Comparison of ENCODE assay signal across 17 mouse cellular contexts in the genomic region with DNA sequence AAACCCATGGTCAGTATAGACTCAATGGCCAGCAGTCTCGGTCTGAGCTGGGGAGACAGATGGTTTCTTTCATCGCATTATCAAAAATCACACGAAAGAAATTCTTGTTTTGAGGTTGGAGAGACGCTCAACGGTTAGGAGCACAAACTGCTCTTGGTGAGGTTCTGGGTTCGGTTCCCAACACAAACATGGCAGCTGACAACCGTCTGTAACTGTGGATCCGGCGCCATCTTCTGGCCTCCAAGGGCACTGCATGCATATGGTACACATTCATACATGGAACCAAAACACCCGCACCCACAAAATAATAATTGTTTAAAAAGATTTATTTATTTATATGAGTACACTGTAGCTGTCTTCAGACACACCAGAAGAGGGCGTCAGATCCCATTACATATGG. TPM values are rescaled to one million over a fixed set of nuclear protein-coding genes. Genes with fewer than 3 reads are reported as not detected.
A peak's percentile ranks its signal among the peaks of the same experiment; 100 is the strongest.
DNase-seq lines count a peak whose midpoint lies in the region; ATAC-seq and TF ChIP-seq lines count a peak whose summit lies in the region.
"Had no signal": no experiment of that assay in that cellular context is flagged by ENCODE, and none has a peak within 500 bp of the region (broad histone marks: within the 10 kb centered on the region; RNA-seq: fewer than 3 reads in every experiment).

No protein-coding gene starts in this region.

- peak; percentile 43 for TF ChIP-seq RAD21 in CH12.LX (IDR thresholded peaks at IDR 0.05; ENCODE audit: low read depth, low read length)

- H3K36me3 ChIP-seq in heart, adult 2 months (ENCODE audit: control insufficient read depth, insufficient read depth, low read length): no peaks in the 10 kb centered on the region
- H3K36me3 ChIP-seq in lung, postnatal 0 days (ENCODE audit: insufficient read depth, low read length): no peaks in the 10 kb centered on the region
- H3K36me3 ChIP-seq in CH12.LX (replicated peaks in 1 of 2; ENCODE audit: control insufficient read depth in 1 of 2, insufficient read depth in 1 of 2, low read length in 1 of 2): no peaks in the 10 kb centered on the region
- H3K36me3 ChIP-seq: embryonic facial prominence, embryonic 15.5 days; forebrain, embryonic 15.5 days; limb, embryonic 10.5 days; midbrain, embryonic 15.5 days had no signal

- no peaks in the 10 kb centered on the region; the same call in 1 of the 2 replicates for H3K27me3 ChIP-seq in heart, adult 2 months (ENCODE audit: control insufficient read depth, insufficient read depth, low read length)
- H3K27me3 ChIP-seq in lung, postnatal 0 days (replicated peaks; ENCODE audit: insufficient read depth, low read length): no peaks in the 10 kb centered on the region
- no peaks in the 10 kb centered on the region for H3K27me3 ChIP-seq in CH12.LX (replicated peaks)
- H3K27me3 ChIP-seq: embryonic facial prominence, embryonic 15.5 days; forebrain, embryonic 15.5 days; intestine, embryonic 15.5 days; midbrain, embryonic 15.5 days had no signal

- no peak overlapping the region for H3K27ac ChIP-seq in heart, adult 2 months
- H3K27ac ChIP-seq in lung, postnatal 0 days (ENCODE audit: low read length): no peak overlapping the region
- H3K27ac ChIP-seq in CH12.LX (ENCODE audit: insufficient read depth, low read depth): no peak overlapping the region
- H3K27ac ChIP-seq: embryonic facial prominence, embryonic 15.5 days; forebrain, embryonic 15.5 days; intestine, embryonic 15.5 days; limb, embryonic 10.5 days; macrophage; midbrain, embryonic 15.5 days had no signal

- no peak for TF ChIP-seq POLR2A in heart, adult 2 months (IDR thresholded peaks at IDR 0.05; ENCODE audit: insufficient read depth, low read depth, low read length)
- no peak for TF ChIP-seq POLR2A in CH12.LX (IDR thresholded peaks at IDR 0.05; ENCODE audit: low read depth, low read length)
- TF ChIP-seq POLR2A in brain, embryonic 14.5 days (IDR thresholded peaks at IDR 0.05; ENCODE audit: borderline replicate concordance, extremely low read depth, insufficient read depth, insufficient read length, poor library complexity, severe bottlenecking): no peak

- TF ChIP-seq CTCF in heart, adult 2 months (IDR thresholded peaks at IDR 0.05): peak; percentile 47
- TF ChIP-seq CTCF in lung, postnatal 0 days (IDR thresholded peaks at IDR 0.05): peak; percentile 28
- peak in 1 of 2 experiments; percentile 52; a peak in 2 of 4 replicates for TF ChIP-seq CTCF in CH12.LX (conservative IDR thresholded peaks at IDR 0.05 in 1 of 2, IDR thresholded peaks at IDR 0.05 in 1 of 2; ENCODE audit: low read depth in 2 of 2, low read length in 2 of 2)
- TF ChIP-seq CTCF in brain, embryonic 14.5 days (IDR thresholded peaks at IDR 0.05; ENCODE audit: borderline replicate concordance, extremely low read depth, insufficient read depth, insufficient read length): 0 out of 2 replicates have a peak, but pooled peaks have one; percentile 10

- H3K4me3 ChIP-seq in heart, adult 2 months: no peak overlapping the region
- no peak overlapping the region for H3K4me3 ChIP-seq in lung, postnatal 0 days (ENCODE audit: low read depth, low read length)
- H3K4me3 ChIP-seq in CH12.LX (replicated peaks in 1 of 3; ENCODE audit: low read depth in 2 of 3, low read length in 2 of 3, poor library complexity in 1 of 3): no peak overlapping the region
- H3K4me3 ChIP-seq: embryonic facial prominence, embryonic 15.5 days; forebrain, embryonic 15.5 days; intestine, embryonic 15.5 days; limb, embryonic 10.5 days; midbrain, embryonic 15.5 days had no signal

- dilution Hi-C loops in CH12.LX (cut with MboI; ENCODE audit: extremely low pct_ligation_motif_present, extremely low pct_unique_long_range_greater_than_20kb, low sequenced_read_pairs): no loop called here

- no peak for ATAC-seq in lung, postnatal 0 days
- ATAC-seq: forebrain, embryonic 15.5 days; intestine, embryonic 15.5 days; midbrain, embryonic 15.5 days had no signal

- DNase-seq in heart, adult 2 months: no peak
- no peak for DNase-seq in heart, adult 9 months (ENCODE audit: low spot score in 2 of 2)
- DNase-seq in lung, postnatal 0 days (ENCODE audit: low spot score): no peak
- DNase-seq in lung, postnatal 14 days: no peak
- DNase-seq in CH12.LX (ENCODE audit: extremely low read depth): no peak
- DNase-seq in brain, embryonic 14.5 days (ENCODE audit: low read depth): no peak
- no peak for DNase-seq in frontal cortex, postnatal 25 days (ENCODE audit: low spot score in 2 of 2)
- no peak for DNase-seq in adrenal gland, postnatal 4 days (ENCODE audit: low spot score in 2 of 2)
- DNase-seq: heart, postnatal 10 days; layer of hippocampus, adult 9-11 months; thymus, adult 18-20 months had no signal

- H3K79me2 ChIP-seq in heart, adult 2 months (replicated peaks; ENCODE audit: control insufficient read depth, insufficient read depth, low read length): no peaks in the 10 kb centered on the region
- no peaks in the 10 kb centered on the region for H3K79me2 ChIP-seq in CH12.LX (replicated peaks; ENCODE audit: control insufficient read depth, extremely low read depth, insufficient read depth, poor library complexity, severe bottlenecking)

- H3K4me1 ChIP-seq in heart, adult 2 months (ENCODE audit: control insufficient read depth, insufficient read depth, low read length): no peaks in the 10 kb centered on the region
- no peaks in the 10 kb centered on the region for H3K4me1 ChIP-seq in lung, postnatal 0 days (ENCODE audit: insufficient read depth, low read depth, low read length)
- H3K4me1 ChIP-seq in CH12.LX (ENCODE audit: control insufficient read depth in 1 of 2, insufficient read depth in 2 of 2): peaks cover 0 to 21% of the 10 kb centered on the region in 2 experiments; a peak in 2 of 4 replicates
- H3K4me1 ChIP-seq: embryonic facial prominence, embryonic 15.5 days; forebrain, embryonic 15.5 days; midbrain, embryonic 15.5 days had no signal

- H3K4me2 ChIP-seq in lung, postnatal 0 days (replicated peaks; ENCODE audit: low read depth, low read length): no peak overlapping the region
- H3K4me2 ChIP-seq in CH12.LX (ENCODE audit: insufficient read depth, low read depth, poor library complexity, severe bottlenecking): no peak overlapping the region
- H3K4me2 ChIP-seq: embryonic facial prominence, embryonic 15.5 days; forebrain, embryonic 15.5 days; intestine, embryonic 15.5 days; midbrain, embryonic 15.5 days had no signal

- TF ChIP-seq EP300 in heart, adult 2 months (IDR thresholded peaks at IDR 0.05; ENCODE audit: insufficient read depth, low read depth, low read length): no peak
- TF ChIP-seq EP300 in lung, postnatal 0 days (IDR thresholded peaks at IDR 0.05): no peak
- no peak for TF ChIP-seq EP300 in CH12.LX (IDR thresholded peaks at IDR 0.05; ENCODE audit: low read length)

- intact Hi-C loops in heart, adult 2 months (cut with DNase I): no loop called here

- WGBS in heart, adult 2 months: 78% methylated on average over 11 of the region's 11 CpGs
- WGBS in lung, postnatal 0 days: 75% methylated on average over 11 of the region's 11 CpGs

- in situ Hi-C loops in CH12.LX (cut with MboI; ENCODE audit: low pct_ligation_motif_present, low pct_unique_long_range_greater_than_20kb, low sequenced_read_pairs): no loop called here

- H3K9me3 ChIP-seq in lung, postnatal 0 days (ENCODE audit: low read length): no peaks in the 10 kb centered on the region
- peaks cover 5% of the 10 kb centered on the region for H3K9me3 ChIP-seq in CH12.LX (replicated peaks; ENCODE audit: low read length)
- H3K9me3 ChIP-seq: embryonic facial prominence, embryonic 15.5 days; forebrain, embryonic 15.5 days; intestine, embryonic 15.5 days; limb, embryonic 10.5 days; midbrain, embryonic 15.5 days had no signal

- H3K9ac ChIP-seq in heart, adult 2 months (ENCODE audit: low read depth, low read length): no peak overlapping the region
- no peak overlapping the region for H3K9ac ChIP-seq in lung, postnatal 0 days (replicated peaks; ENCODE audit: low read depth)
- no peak overlapping the region for H3K9ac ChIP-seq in CH12.LX (ENCODE audit: insufficient read depth, low read depth)
- H3K9ac ChIP-seq: embryonic facial prominence, embryonic 15.5 days; forebrain, embryonic 15.5 days; intestine, embryonic 15.5 days; midbrain, embryonic 15.5 days had no signal

TF ChIP-seq in CH12.LX, 34 proteins besides CTCF, POLR2A, EP300 and RAD21 (continues in another document):
- no peak for TF ChIP-seq ELF1 (IDR thresholded peaks at IDR 0.05; ENCODE audit: low read depth, low read length)

RNA-seq across cellular contexts. Expression of a gene that starts 10.6 kb away (rescaled TPM):
- under 1 TPM; 0.65 to 0.89 TPM for total RNA-seq in heart, adult 2 months (2021)
- polyA plus RNA-seq in heart, adult 2 months (2012; rRNA removed): 0.70 and 0.78 TPM in 2 replicates
- 1.2 TPM in 2 replicates for polyA plus RNA-seq in lung, postnatal 0 days (2015; fragmentation: Nextera tagmentation; extraction: Ambion mirVana)
- total RNA-seq in CH12.LX (2012; rRNA removed): 4.4 and 5.0 TPM in 2 replicates
- total RNA-seq in CH12.LX (2014; rRNA removed): 0.58 and 0.62 TPM in 2 replicates
- polyA plus RNA-seq in CH12.LX (2012; ENCODE audit: insufficient read length, low read depth): 2.0 TPM in 2 replicates
- polyA plus RNA-seq in brain, embryonic 14.5 days (2012; rRNA removed): 0.09 and 0.22 TPM in 2 replicates
- total RNA-seq in adrenal gland, postnatal 4 days (2021): 10 to 100 TPM; 15.1 to 17.7 TPM

RNA-seq across cellular contexts. Expression of a gene that starts 30.9 kb away (rescaled TPM):
- total RNA-seq in heart, adult 2 months (2021): 1 to 10 TPM in 1 of 2 experiments, under 1 TPM in 1; 0.78 to 1.0 TPM
- polyA plus RNA-seq in heart, adult 2 months (2012; rRNA removed): 1.3 and 1.7 TPM in 2 replicates
- polyA plus RNA-seq in lung, postnatal 0 days (2015; fragmentation: Nextera tagmentation; extraction: Ambion mirVana): 5.0 and 11.4 TPM in 2 replicates
- total RNA-seq in CH12.LX (2012; rRNA removed) (4.8 and 5.1 TPM in 2 replicates), CH12.LX (2014; rRNA removed) (1.3 and 1.8 TPM in 2 replicates)
- polyA plus RNA-seq in CH12.LX (2012; ENCODE audit: insufficient read length, low read depth): 3.3 TPM in 2 replicates
- 0.68 and 0.71 TPM in 2 replicates for polyA plus RNA-seq in brain, embryonic 14.5 days (2012; rRNA removed)
- total RNA-seq in adrenal gland, postnatal 4 days (2021): 100 to 1,000 TPM in 1 of 2 experiments, 10 to 100 TPM in 1; 51.9 to 275 TPM

RNA-seq across cellular contexts. Expression of a gene that starts 43.0 kb away (rescaled TPM):
- 1 to 10 TPM; 2.8 to 4.1 TPM for total RNA-seq in heart, adult 2 months (2021)
- 0.96 and 1.5 TPM in 2 replicates for polyA plus RNA-seq in heart, adult 2 months (2012; rRNA removed)
- polyA plus RNA-seq in lung, postnatal 0 days (2015; fragmentation: Nextera tagmentation; extraction: Ambion mirVana): 3.9 and 5.5 TPM in 2 replicates
- total RNA-seq in CH12.LX (2012; rRNA removed) (4.1 and 4.7 TPM in 2 replicates), CH12.LX (2014; rRNA removed) (5.1 and 7.0 TPM in 2 replicates)
- 7.2 and 9.6 TPM in 2 replicates for polyA plus RNA-seq in CH12.LX (2012; ENCODE audit: insufficient read length, low read depth)
- polyA plus RNA-seq in brain, embryonic 14.5 days (2012; rRNA removed): 23.8 and 31.3 TPM in 2 replicates
- total RNA-seq in adrenal gland, postnatal 4 days (2021): 10 to 100 TPM; 15.8 to 22.2 TPM

RNA-seq across cellular contexts. Expression of a gene that starts 49.2 kb away (rescaled TPM):
- 1 to 10 TPM; 1.6 to 2.0 TPM for total RNA-seq in heart, adult 2 months (2021)
- 1.3 and 3.0 TPM in 2 replicates for polyA plus RNA-seq in heart, adult 2 months (2012; rRNA removed)
- 4.2 and 4.5 TPM in 2 replicates for polyA plus RNA-seq in lung, postnatal 0 days (2015; fragmentation: Nextera tagmentation; extraction: Ambion mirVana)
- 60.4 and 64.8 TPM in 2 replicates for total RNA-seq in CH12.LX (2012; rRNA removed)
- total RNA-seq in CH12.LX (2014; rRNA removed): 49.2 and 51.4 TPM in 2 replicates
- polyA plus RNA-seq in CH12.LX (2012; ENCODE audit: insufficient read length, low read depth): 72.8 and 89.9 TPM in 2 replicates
- polyA plus RNA-seq in brain, embryonic 14.5 days (2012; rRNA removed): 1.1 and 1.8 TPM in 2 replicates
- 1 to 10 TPM; 4.0 to 4.8 TPM for total RNA-seq in adrenal gland, postnatal 4 days (2021)
